Mouse (Mus musculus) cortical plate, adult 2 months (tissue): ENCODE measurements around the gene Gng3.

Experiments
- CTCF ChIP-seq: fragments of 200-500 bp; IDR thresholded peaks from 2 replicates; pipeline ENCODE4 v1.5.1; 2011; ENCODE audit warnings: mild to moderate bottlenecking, control low read depth, low read length; ENCODE audit not compliant: insufficient read depth; ENCODE audit errors: extremely low read depth
- POLR2A ChIP-seq: fragments of 200-500 bp; IDR thresholded peaks from 2 replicates; pipeline ENCODE4 v1.6.1; 2011; ENCODE audit warnings: mild to moderate bottlenecking, low read length, control low read depth; ENCODE audit not compliant: insufficient read depth; ENCODE audit errors: extremely low read depth

- TF ChIP-seq CTCF (no peak), POLR2A (no peak)
Observed at GRCm38 (mm10) chr19:8831262-8831661, 7.7 kb downstream of the Gng3 start.
